In genomic region chr4:155601997-155602456, GRCm38 (mm10) we compare ENCODE assay signal across 8 mouse cellular contexts. TPM values are rescaled to one million over a fixed set of nuclear protein-coding genes. Genes with fewer than 3 reads are reported as not detected.
A peak's percentile ranks its signal among the peaks of the same experiment; 100 is the strongest.
DNase-seq lines count a peak whose midpoint lies in the region; ATAC-seq and TF ChIP-seq lines count a peak whose summit lies in the region.

No protein-coding gene starts in this region.

- intact Hi-C loops in left cerebral cortex, adult 2 months (cut with DNase I): no loop called here

- peak overlapping the region; percentile 94 for H3K9ac ChIP-seq in embryonic facial prominence, embryonic 11.5 days (replicated peaks; ENCODE audit: low read length)
- peak overlapping the region; percentile 95 for H3K9ac ChIP-seq in intestine, embryonic 14.5 days (ENCODE audit: low read length)
- H3K9ac ChIP-seq in neural tube, embryonic 13.5 days: peak overlapping the region; percentile 98

- DNase-seq in left cerebral cortex, adult 2 months (ENCODE audit: extremely low spot score in 1 of 2, low spot score in 2 of 2): no peak
- no peak for DNase-seq in left cerebral cortex, adult 18-20 months (ENCODE audit: low spot score in 2 of 2)
- DNase-seq in embryonic facial prominence, embryonic 11.5 days (ENCODE audit: low spot score): no peak
- DNase-seq in intestine, embryonic 14.5 days (ENCODE audit: low spot score): no peak
- DNase-seq in cerebellum, postnatal 25 days: no peak
- no peak for DNase-seq in kidney, adult 18-20 months
- DNase-seq in adrenal gland, adult 8-10 months: no peak

- H3K4me1 ChIP-seq in embryonic facial prominence, embryonic 11.5 days (ENCODE audit: control insufficient read depth, insufficient read depth, low read length): no peaks in the 10 kb centered on the region
- H3K4me1 ChIP-seq in intestine, embryonic 14.5 days (replicated peaks; ENCODE audit: control insufficient read depth, insufficient read depth, low read length): peaks cover 6% of the 10 kb centered on the region
- H3K4me1 ChIP-seq in neural tube, embryonic 13.5 days (replicated peaks): peaks cover 21% of the 10 kb centered on the region

- no peak for ATAC-seq in embryonic facial prominence, embryonic 11.5 days (replicated peaks; ENCODE audit: insufficient number of reproducible peaks, low FRiP score, low TSS enrichment, low read depth)
- no peak; the same call in 1 of the 2 replicates for ATAC-seq in intestine, embryonic 14.5 days (replicated peaks; ENCODE audit: low FRiP score, low TSS enrichment, low read depth)
- ATAC-seq in neural tube, embryonic 13.5 days (ENCODE audit: low read depth): no peak; the same call in 1 of the 2 replicates

- WGBS in embryonic facial prominence, embryonic 11.5 days: under 1% methylated on average over 30 of the region's 31 CpGs
- WGBS in intestine, embryonic 14.5 days: 2% methylated on average over 31 of the region's 31 CpGs
- under 1% methylated on average over 31 of the region's 31 CpGs for WGBS in neural tube, embryonic 13.5 days

- no peaks in the 10 kb centered on the region for H3K9me3 ChIP-seq in embryonic facial prominence, embryonic 11.5 days (replicated peaks; ENCODE audit: control insufficient read depth, low read length)
- no peaks in the 10 kb centered on the region for H3K9me3 ChIP-seq in intestine, embryonic 14.5 days (ENCODE audit: control insufficient read depth, low read length)
- no peaks in the 10 kb centered on the region for H3K9me3 ChIP-seq in neural tube, embryonic 13.5 days

- no peaks in the 10 kb centered on the region for H3K27me3 ChIP-seq in embryonic facial prominence, embryonic 11.5 days (ENCODE audit: control insufficient read depth, insufficient read depth, low read length)
- no peaks in the 10 kb centered on the region for H3K27me3 ChIP-seq in intestine, embryonic 14.5 days (replicated peaks; ENCODE audit: control insufficient read depth, insufficient read depth, low read length)
- no peaks in the 10 kb centered on the region for H3K27me3 ChIP-seq in neural tube, embryonic 13.5 days

- H3K4me2 ChIP-seq in embryonic facial prominence, embryonic 11.5 days (ENCODE audit: low read depth, low read length): peak overlapping the region; percentile 90
- H3K4me2 ChIP-seq in intestine, embryonic 14.5 days (ENCODE audit: low read length): peak overlapping the region; percentile 72
- peak overlapping the region; percentile 94 for H3K4me2 ChIP-seq in neural tube, embryonic 13.5 days

- H3K4me3 ChIP-seq in left cerebral cortex, adult 2 months: peak overlapping the region; percentile 69
- H3K4me3 ChIP-seq in embryonic facial prominence, embryonic 11.5 days (ENCODE audit: low read depth, low read length): peak overlapping the region; percentile 93
- H3K4me3 ChIP-seq in intestine, embryonic 14.5 days (ENCODE audit: low read depth, low read length): peak overlapping the region; percentile 84
- H3K4me3 ChIP-seq in neural tube, embryonic 13.5 days: peak overlapping the region; percentile 98

- no peaks in the 10 kb centered on the region; the same call in 1 of the 2 replicates for H3K36me3 ChIP-seq in embryonic facial prominence, embryonic 11.5 days (replicated peaks; ENCODE audit: control insufficient read depth, insufficient read depth, low read depth, low read length)
- H3K36me3 ChIP-seq in intestine, embryonic 14.5 days (ENCODE audit: control insufficient read depth, insufficient read depth, low read length): peaks cover 5% of the 10 kb centered on the region; the same call in 1 of the 2 replicates
- peaks cover 20% of the 10 kb centered on the region; the same call in 1 of the 2 replicates for H3K36me3 ChIP-seq in neural tube, embryonic 13.5 days

- TF ChIP-seq CTCF in left cerebral cortex, adult 2 months (IDR thresholded peaks at IDR 0.05): no peak

- H3K27ac ChIP-seq in left cerebral cortex, adult 2 months: peak overlapping the region; percentile 99
- peak overlapping the region; percentile 99 for H3K27ac ChIP-seq in embryonic facial prominence, embryonic 11.5 days (replicated peaks; ENCODE audit: low read depth, low read length)
- peak overlapping the region; percentile 99 for H3K27ac ChIP-seq in intestine, embryonic 14.5 days (ENCODE audit: low read depth)
- H3K27ac ChIP-seq in neural tube, embryonic 13.5 days (replicated peaks): peak overlapping the region; percentile 100

RNA-seq across cellular contexts. Expression of gene Slc35e2, which starts 0.8 kb away (rescaled TPM):
- total RNA-seq in left cerebral cortex, adult 2 months (2021): 10 to 100 TPM; 47.3 to 50.5 TPM
- 10 to 100 TPM; 47.2 to 48.9 TPM for total RNA-seq in left cerebral cortex, adult 18-20 months (2021)
- polyA plus RNA-seq in embryonic facial prominence, embryonic 11.5 days (2014; fragmentation: Nextera tagmentation; extraction: Ambion mirVana): 14.6 and 16.2 TPM in 2 replicates
- 8.5 and 9.5 TPM in 2 replicates for polyA plus RNA-seq in intestine, embryonic 14.5 days (2014; fragmentation: Nextera tagmentation; extraction: Ambion mirVana)
- 14.6 and 15.9 TPM in 2 replicates for polyA plus RNA-seq in neural tube, embryonic 13.5 days (2015; fragmentation: Nextera tagmentation; extraction: Ambion mirVana)
- total RNA-seq in adrenal gland, adult 8-10 months (2022): 10 to 100 TPM; 38.8 to 54.2 (median 44.9) TPM

RNA-seq across cellular contexts. Expression of gene Cdk11b, which starts 22.6 kb away (rescaled TPM):
- 10 to 100 TPM; 46.8 to 56.0 TPM for total RNA-seq in left cerebral cortex, adult 2 months (2021)
- total RNA-seq in left cerebral cortex, adult 18-20 months (2021): 10 to 100 TPM; 47.1 to 49.4 TPM
- 65.3 and 71.2 TPM in 2 replicates for polyA plus RNA-seq in embryonic facial prominence, embryonic 11.5 days (2014; fragmentation: Nextera tagmentation; extraction: Ambion mirVana)
- 48.7 and 52.6 TPM in 2 replicates for polyA plus RNA-seq in intestine, embryonic 14.5 days (2014; fragmentation: Nextera tagmentation; extraction: Ambion mirVana)
- polyA plus RNA-seq in neural tube, embryonic 13.5 days (2015; fragmentation: Nextera tagmentation; extraction: Ambion mirVana): 54.7 and 61.6 TPM in 2 replicates
- 10 to 100 TPM; 43.1 to 56.6 (median 47.3) TPM for total RNA-seq in adrenal gland, adult 8-10 months (2022)

RNA-seq across cellular contexts. Expression of gene Nadk, which starts 39.8 kb away (rescaled TPM):
- 10 to 100 TPM; 55.9 to 58.2 TPM for total RNA-seq in left cerebral cortex, adult 2 months (2021)
- 10 to 100 TPM; 57.5 to 57.7 TPM for total RNA-seq in left cerebral cortex, adult 18-20 months (2021)
- polyA plus RNA-seq in embryonic facial prominence, embryonic 11.5 days (2014; fragmentation: Nextera tagmentation; extraction: Ambion mirVana): 110 and 112 TPM in 2 replicates
- polyA plus RNA-seq in intestine, embryonic 14.5 days (2014; fragmentation: Nextera tagmentation; extraction: Ambion mirVana): 93.6 and 99.6 TPM in 2 replicates
- polyA plus RNA-seq in neural tube, embryonic 13.5 days (2015; fragmentation: Nextera tagmentation; extraction: Ambion mirVana): 77.5 and 91.5 TPM in 2 replicates
- 100 to 1,000 TPM; 155 to 289 (median 213) TPM for total RNA-seq in adrenal gland, adult 8-10 months (2022)

RNA-seq across cellular contexts. Expression of gene Gm10563, which starts 43.2 kb away (rescaled TPM):
- not detected for total RNA-seq in left cerebral cortex, adult 2 months (2021)
- not detected for total RNA-seq in left cerebral cortex, adult 18-20 months (2021)
- polyA plus RNA-seq in embryonic facial prominence, embryonic 11.5 days (2014; fragmentation: Nextera tagmentation; extraction: Ambion mirVana): not detected in 2 replicates
- polyA plus RNA-seq in intestine, embryonic 14.5 days (2014; fragmentation: Nextera tagmentation; extraction: Ambion mirVana): not detected in 2 replicates
- polyA plus RNA-seq in neural tube, embryonic 13.5 days (2015; fragmentation: Nextera tagmentation; extraction: Ambion mirVana): not detected in 2 replicates
- total RNA-seq in adrenal gland, adult 8-10 months (2022): not detected

RNA-seq across cellular contexts. Expression of gene Mmp23, which starts 51.2 kb away (rescaled TPM):
- total RNA-seq in left cerebral cortex, adult 2 months (2021): 1 to 10 TPM; 4.1 to 5.4 TPM
- total RNA-seq in left cerebral cortex, adult 18-20 months (2021): 1 to 10 TPM; 2.4 to 4.6 TPM
- 6.3 and 8.7 TPM in 2 replicates for polyA plus RNA-seq in embryonic facial prominence, embryonic 11.5 days (2014; fragmentation: Nextera tagmentation; extraction: Ambion mirVana)
- 30.3 and 31.1 TPM in 2 replicates for polyA plus RNA-seq in intestine, embryonic 14.5 days (2014; fragmentation: Nextera tagmentation; extraction: Ambion mirVana)
- polyA plus RNA-seq in neural tube, embryonic 13.5 days (2015; fragmentation: Nextera tagmentation; extraction: Ambion mirVana): 3.9 and 5.4 TPM in 2 replicates
- total RNA-seq in adrenal gland, adult 8-10 months (2022): 1 to 10 TPM; 4.8 to 8.4 (median 6.7) TPM
